Mouse (Mus musculus): ENCODE data around the gene Myo9b. TPM values are rescaled to one million over a fixed set of nuclear protein-coding genes. Genes with fewer than 3 reads are reported as not detected.

The Myo9b gene
- total RNA-seq, 2 experiments from 2014 or later, result 29.1 to 32.8 TPM

GRCm38 (mm10) chr8:71383396-71383795 is 110.9 kb downstream of the Myo9b start:
- no peak for DNase-seq (ENCODE audit: low spot score in 2 of 2)

GRCm38 (mm10) chr8:71383860-71384259 is 111.3 kb downstream of the Myo9b start:
- DNase-seq (ENCODE audit: low spot score in 2 of 2), result no peak

- no peak for DNase-seq (ENCODE audit: low spot score in 2 of 2)
These were observed 112.8 kb downstream of the Myo9b start for GRCm38 (mm10) chr8:71385212-71385835.

GRCm38 (mm10) chr8:71388267-71388666 is 115.8 kb downstream of the Myo9b start:
- no peak for DNase-seq (ENCODE audit: low spot score in 2 of 2)

GRCm38 (mm10) chr8:71391696-71392095 is 119.2 kb downstream of the Myo9b start:
- DNase-seq (ENCODE audit: low spot score in 2 of 2), result no peak

GRCm38 (mm10) chr8:71392391-71392790 is 119.9 kb downstream of the Myo9b start:
- no peak for DNase-seq (ENCODE audit: low spot score in 2 of 2)

GRCm38 (mm10) chr8:71392871-71393270 is 120.4 kb downstream of the Myo9b start:
- DNase-seq (ENCODE audit: low spot score in 2 of 2), result no peak

GRCm38 (mm10) chr8:71394481-71394880 is 122.0 kb downstream of the Myo9b start:
- DNase-seq (ENCODE audit: low spot score in 2 of 2), result no peak

GRCm38 (mm10) chr8:71395071-71395470 is 122.6 kb downstream of the Myo9b start:
- no peak for DNase-seq (ENCODE audit: low spot score in 2 of 2)

- DNase-seq (ENCODE audit: low spot score in 2 of 2), result no peak
These were observed 123.1 kb downstream of the Myo9b start, which contains the start of gene Ushbp1 for GRCm38 (mm10) chr8:71395629-71396028. Gene Ushbp1, minus strand, starts transcription at chr8:71395802.

GRCm38 (mm10) chr8:71396639-71397305 is 124.3 kb downstream of the Myo9b start, which contains the start of gene Babam1:
Gene Babam1, plus strand, starts transcription at chr8:71396861.
- DNase-seq (ENCODE audit: low spot score in 2 of 2), result peak; percentile 93 to 97

- no peak for DNase-seq (ENCODE audit: low spot score in 2 of 2)
These were observed 125.2 kb downstream of the Myo9b start for GRCm38 (mm10) chr8:71397701-71398100.

- no peak for DNase-seq (ENCODE audit: low spot score in 2 of 2)
These were observed 128.3 kb downstream of the Myo9b start for GRCm38 (mm10) chr8:71400826-71401225.

- DNase-seq (ENCODE audit: low spot score in 2 of 2), result no peak
These were observed 128.9 kb downstream of the Myo9b start for GRCm38 (mm10) chr8:71401454-71401853.

GRCm38 (mm10) chr8:71402446-71402964 is 130.0 kb downstream of the Myo9b start:
- DNase-seq (ENCODE audit: low spot score in 2 of 2), result no peak

GRCm38 (mm10) chr8:71403107-71403885 is 130.8 kb downstream of the Myo9b start:
- no peak for DNase-seq (ENCODE audit: low spot score in 2 of 2)

GRCm38 (mm10) chr8:71404011-71404410 is 131.5 kb downstream of the Myo9b start:
- DNase-seq (ENCODE audit: low spot score in 2 of 2), result no peak

GRCm38 (mm10) chr8:71404951-71405351 is 132.4 kb downstream of the Myo9b start:
- DNase-seq (ENCODE audit: low spot score in 2 of 2), result no peak

- DNase-seq (ENCODE audit: low spot score in 2 of 2), result peak; percentile 87 to 94
These were observed 133.0 kb downstream of the Myo9b start, which contains the start of gene Ankle1 for GRCm38 (mm10) chr8:71405401-71406098. Gene Ankle1, plus strand, starts transcription at chr8:71406010.

GRCm38 (mm10) chr8:71406099-71407015 is 133.8 kb downstream of the Myo9b start:
- no peak for DNase-seq (ENCODE audit: low spot score in 2 of 2)
